8 mouse cellular contexts compared by ENCODE assay signal in the genomic region with DNA sequence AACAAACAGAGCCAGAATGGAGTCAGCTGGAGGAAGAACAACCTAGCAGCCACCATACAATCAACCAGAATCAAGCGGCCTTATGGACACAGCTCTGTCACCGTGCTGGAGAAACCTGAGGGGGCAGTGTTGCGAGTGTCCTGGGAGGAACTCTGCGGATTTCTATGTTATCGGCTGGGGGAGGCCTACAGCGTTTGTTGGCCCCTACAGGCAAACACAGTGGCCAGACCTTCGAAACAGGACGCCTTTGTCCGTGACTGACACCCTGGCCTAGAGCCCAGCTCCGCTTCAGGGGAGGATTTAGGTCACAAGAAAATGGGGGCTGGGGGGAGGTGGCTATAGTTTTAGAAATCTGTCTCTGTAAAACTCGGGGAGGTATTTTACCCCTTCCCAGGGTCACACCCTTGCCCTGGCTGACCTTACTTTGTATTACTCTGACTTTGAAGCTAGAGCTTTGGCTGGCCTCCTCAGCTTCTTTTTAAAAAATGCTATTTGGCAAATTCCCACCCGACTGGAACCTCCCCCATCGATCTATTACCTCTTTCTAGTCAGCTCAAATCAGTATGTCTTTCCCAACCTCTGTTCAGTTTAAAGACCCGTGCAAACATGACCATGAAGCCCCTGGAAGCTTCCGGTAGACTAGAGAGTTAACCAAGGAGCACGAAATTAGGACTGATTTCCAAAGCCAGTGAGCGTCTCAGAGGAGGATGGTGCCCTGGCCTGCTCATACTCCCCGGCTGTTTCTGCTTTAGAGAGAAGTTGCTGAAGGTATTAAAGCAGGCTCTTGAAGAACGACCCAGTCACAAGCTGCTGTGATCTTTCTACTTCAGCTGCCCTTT. TPM values are rescaled to one million over a fixed set of nuclear protein-coding genes. Genes with fewer than 3 reads are reported as not detected.
DNase-seq lines count a peak whose midpoint lies in the region; ATAC-seq lines count a peak whose summit lies in the region.

No protein-coding gene starts in this region.

- peak; percentile 35 for DNase-seq in adrenal gland, adult 8-10 months
- DNase-seq in cerebellum, postnatal 25 days = peak; percentile 38 to 51
- DNase-seq in gastrocnemius, postnatal 25 days = peak; percentile 30
- DNase-seq in intestine, embryonic 14.5 days (ENCODE audit: low spot score) = peak; percentile 60
- DNase-seq in left cerebral cortex, postnatal 4 days = peak; percentile 76
- DNase-seq in thymus, adult 18-20 months = no peak

- H3K27ac ChIP-seq in intestine, embryonic 14.5 days (ENCODE audit: low read depth) = peak overlapping the region; percentile 57; the same call in 1 of the 2 replicates
- peak overlapping the region; percentile 56 for H3K27ac ChIP-seq in midbrain, embryonic 13.5 days
- H3K27ac ChIP-seq in stomach, embryonic 16.5 days (ENCODE audit: low read length) = peak overlapping the region; percentile 49

- no peak overlapping the region for H3K4me3 ChIP-seq in intestine, embryonic 14.5 days (ENCODE audit: low read depth, low read length)
- no peak overlapping the region for H3K4me3 ChIP-seq in midbrain, embryonic 13.5 days (replicated peaks)
- H3K4me3 ChIP-seq in stomach, embryonic 16.5 days (replicated peaks; ENCODE audit: low read length) = no peak overlapping the region

- peaks cover 13% of the 10 kb centered on the region for H3K4me1 ChIP-seq in intestine, embryonic 14.5 days (replicated peaks; ENCODE audit: control insufficient read depth, insufficient read depth, low read length)
- peaks cover 31% of the 10 kb centered on the region for H3K4me1 ChIP-seq in midbrain, embryonic 13.5 days (replicated peaks)
- H3K4me1 ChIP-seq in stomach, embryonic 16.5 days (ENCODE audit: control insufficient read depth, insufficient read depth, low read length) = peaks cover 8% of the 10 kb centered on the region; the same call in 1 of the 2 replicates

- intact Hi-C loops in left cerebral cortex, postnatal 4 days (cut with DNase I) = loop anchor here (2.0 to 5.0 kb wide), 4 partner anchors 342 to 743 kb away; no protein-coding TSS in a partner anchor

- WGBS in intestine, embryonic 14.5 days = 29% methylated on average over 19 of the region's 19 CpGs
- 15% methylated on average over 19 of the region's 19 CpGs for WGBS in midbrain, embryonic 13.5 days
- 18% methylated on average over 19 of the region's 19 CpGs for WGBS in stomach, embryonic 16.5 days

- H3K9me3 ChIP-seq in intestine, embryonic 14.5 days (ENCODE audit: control insufficient read depth, low read length) = no peaks in the 10 kb centered on the region
- H3K9me3 ChIP-seq in midbrain, embryonic 13.5 days = no peaks in the 10 kb centered on the region
- no peaks in the 10 kb centered on the region for H3K9me3 ChIP-seq in stomach, embryonic 16.5 days (replicated peaks; ENCODE audit: control insufficient read depth, low read length)

- 0 out of 2 replicates have a peak, but pooled peaks have one; percentile 24 for ATAC-seq in intestine, embryonic 14.5 days (replicated peaks; ENCODE audit: low FRiP score, low TSS enrichment, low read depth)
- ATAC-seq in midbrain, embryonic 13.5 days = peak; percentile 66
- ATAC-seq in stomach, embryonic 16.5 days (ENCODE audit: insufficient read depth, low FRiP score) = peak; percentile 77; the same call in 1 of the 2 replicates

- H3K27me3 ChIP-seq in intestine, embryonic 14.5 days (replicated peaks; ENCODE audit: control insufficient read depth, insufficient read depth, low read length) = no peaks in the 10 kb centered on the region; the same call in 1 of the 2 replicates
- H3K27me3 ChIP-seq in midbrain, embryonic 13.5 days = peaks cover 15% of the 10 kb centered on the region; the same call in 1 of the 2 replicates
- H3K27me3 ChIP-seq in stomach, embryonic 16.5 days (ENCODE audit: control insufficient read depth, insufficient read depth, low read length) = no peaks in the 10 kb centered on the region

- peak overlapping the region; percentile 23; the same call in 1 of the 2 replicates for H3K4me2 ChIP-seq in intestine, embryonic 14.5 days (ENCODE audit: low read length)
- H3K4me2 ChIP-seq in midbrain, embryonic 13.5 days (replicated peaks) = peak overlapping the region; percentile 30; the same call in 1 of the 2 replicates
- H3K4me2 ChIP-seq in stomach, embryonic 16.5 days (ENCODE audit: low read depth, low read length) = 0 out of 2 replicates have a peak overlapping the region, but pooled peaks have one; percentile 16

- no peaks in the 10 kb centered on the region for H3K36me3 ChIP-seq in intestine, embryonic 14.5 days (ENCODE audit: control insufficient read depth, insufficient read depth, low read length)
- H3K36me3 ChIP-seq in midbrain, embryonic 13.5 days = no peaks in the 10 kb centered on the region
- H3K36me3 ChIP-seq in stomach, embryonic 16.5 days (ENCODE audit: control insufficient read depth, insufficient read depth, low read length) = no peaks in the 10 kb centered on the region

- no peak overlapping the region for H3K9ac ChIP-seq in intestine, embryonic 14.5 days (ENCODE audit: low read length)
- no peak overlapping the region for H3K9ac ChIP-seq in midbrain, embryonic 13.5 days (replicated peaks)
- no peak overlapping the region for H3K9ac ChIP-seq in stomach, embryonic 16.5 days (ENCODE audit: low read length)

RNA-seq across cellular contexts. Expression of gene Tmem247, which starts 11.6 kb away (rescaled TPM):
- not detected for total RNA-seq in adrenal gland, adult 8-10 months (2022)
- not detected for total RNA-seq in gastrocnemius, postnatal 25 days (2021)
- polyA plus RNA-seq in intestine, embryonic 14.5 days (2014; fragmentation: Nextera tagmentation; extraction: Ambion mirVana) = not detected in 2 replicates
- not detected for total RNA-seq in left cerebral cortex, postnatal 4 days (2021)
- polyA plus RNA-seq in midbrain, embryonic 13.5 days (2015; fragmentation: Nextera tagmentation; extraction: Ambion mirVana) = not detected in 2 replicates
- not detected in 2 replicates for polyA plus RNA-seq in stomach, embryonic 16.5 days (2015; fragmentation: Nextera tagmentation; extraction: Ambion mirVana)

RNA-seq across cellular contexts. Expression of gene Atp6v1e2, which starts 42.2 kb away (rescaled TPM):
- total RNA-seq in adrenal gland, adult 8-10 months (2022) = not detected
- total RNA-seq in gastrocnemius, postnatal 25 days (2021) = not detected
- polyA plus RNA-seq in intestine, embryonic 14.5 days (2014; fragmentation: Nextera tagmentation; extraction: Ambion mirVana) = not detected in 2 replicates
- not detected for total RNA-seq in left cerebral cortex, postnatal 4 days (2021)
- not detected in 2 replicates for polyA plus RNA-seq in midbrain, embryonic 13.5 days (2015; fragmentation: Nextera tagmentation; extraction: Ambion mirVana)
- polyA plus RNA-seq in stomach, embryonic 16.5 days (2015; fragmentation: Nextera tagmentation; extraction: Ambion mirVana) = 0.18 TPM in 1 of 2 replicates, not detected in the other

RNA-seq across cellular contexts. Expression of gene Rhoq, which starts 57.4 kb away (rescaled TPM):
- 10 to 100 TPM; 61.2 to 96.2 (median 72.7) TPM for total RNA-seq in adrenal gland, adult 8-10 months (2022)
- total RNA-seq in gastrocnemius, postnatal 25 days (2021) = 100 to 1,000 TPM; 197 to 201 TPM
- 18.6 and 18.7 TPM in 2 replicates for polyA plus RNA-seq in intestine, embryonic 14.5 days (2014; fragmentation: Nextera tagmentation; extraction: Ambion mirVana)
- total RNA-seq in left cerebral cortex, postnatal 4 days (2021) = 10 to 100 TPM; 26.3 to 30.1 TPM
- 6.5 and 7.0 TPM in 2 replicates for polyA plus RNA-seq in midbrain, embryonic 13.5 days (2015; fragmentation: Nextera tagmentation; extraction: Ambion mirVana)
- polyA plus RNA-seq in stomach, embryonic 16.5 days (2015; fragmentation: Nextera tagmentation; extraction: Ambion mirVana) = 9.0 and 11.1 TPM in 2 replicates

Comparison
In these comparisons a context has a peak if more than half of its experiments do, and no peak if none do; other contexts are left out.
1. DNase-seq: peak in adrenal gland, adult 8-10 months (single experiment), cerebellum, postnatal 25 days (2 of 2), gastrocnemius, postnatal 25 days (single experiment), intestine, embryonic 14.5 days (single experiment) and left cerebral cortex, postnatal 4 days (single experiment); none in thymus, adult 18-20 months (0 of 2).
2. ATAC-seq: peak in every context shown above with its lines; median percentile 77 in stomach, embryonic 16.5 days; 66 in midbrain, embryonic 13.5 days; 24 in intestine, embryonic 14.5 days.
3. Peak in every context shown above with its lines, with median percentiles within 50 percentile points of each other: H3K27ac ChIP-seq and H3K4me2 ChIP-seq.